Mouse (Mus musculus) liver, embryonic 14.5 days (tissue): Measurements from ENCODE around the gene Pde10a.

Experiments
- CTCF ChIP-seq: IDR thresholded peaks from 2 replicates; pipeline ENCODE4 v1.5.1; 2016; ENCODE audit warnings: antibody characterized with exemption, low read depth, control low read depth
- EP300 ChIP-seq: IDR thresholded peaks from 2 replicates; pipeline ENCODE4 v1.6.1; 2016; ENCODE audit warnings: antibody characterized with exemption, low read depth

GRCm38 (mm10) chr17:8777710-8778109 lies 252.5 kb downstream of the Pde10a start:
- no peak for TF ChIP-seq CTCF
- no peak for TF ChIP-seq EP300
